Mouse (Mus musculus) liver, postnatal 0 days (tissue): ENCODE measurements around the gene Ghdc.

ENCODE experiments used
- CTCF ChIP-seq: sonication (generic); IDR thresholded peaks from 2 replicates; pipeline ENCODE4 v1.5.1; 2016; ENCODE audit warnings: antibody characterized with exemption, low read depth
- EP300 ChIP-seq: IDR thresholded peaks from 2 replicates; pipeline ENCODE4 v1.6.1; 2016; ENCODE audit warnings: antibody characterized with exemption, low read depth, mild to moderate bottlenecking

DNA sequence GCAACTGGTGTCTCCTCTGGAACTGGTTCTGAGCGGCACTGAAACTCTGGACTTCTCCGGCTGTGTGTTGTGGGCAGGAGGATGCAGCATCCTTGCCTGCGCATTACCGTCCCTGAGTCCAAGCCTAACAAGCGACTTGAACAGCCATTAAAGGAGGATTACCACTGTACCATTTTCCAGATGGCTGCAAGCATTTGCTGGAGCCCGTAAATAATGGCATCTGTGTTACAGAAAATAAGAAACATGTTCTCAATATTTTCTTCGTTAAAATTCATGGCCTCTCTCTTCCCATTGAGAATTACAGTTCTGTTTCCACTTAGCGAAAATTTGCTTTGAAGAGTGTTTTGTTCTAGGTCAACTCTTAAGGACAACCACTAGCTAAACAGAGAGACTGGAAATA lies 49.3 kb upstream of the Ghdc start:
- TF ChIP-seq CTCF (no peak), EP300 (no peak)
